Mouse (Mus musculus) stomach, postnatal 0 days (tissue): ENCODE measurements at regions not wholly inside any gene's neighbourhood (a gene's known extent, or its start where the extent isn't known, plus 50 kb on each side); places are given as distances from the start of the nearest gene placed in this dataset.

Experiments
- ATAC-seq: fragments of 200-750 bp; cut with Nextera tagmentation; 2 replicates; pipeline ENCODE4 v1.8.0; 2017; ENCODE audit not compliant: low FRiP score, low TSS enrichment
- DNase-seq: peaks from one replicate; pipeline ENCODE4 v3.0.0-alpha.2; 2016; ENCODE audit warnings: low spot score
- H3K27ac ChIP-seq: fragments of 300-500 bp; sonication (generic); replicated peaks from 2 replicates; pipeline ENCODE4 v1.5.1; 2014; ENCODE audit warnings: mild to moderate bottlenecking, control low read depth
- H3K27me3 ChIP-seq: fragments of 300-500 bp; sonication (generic); 2 replicates; pipeline ENCODE4 v1.6.1; 2014; ENCODE audit warnings: low read length; ENCODE audit not compliant: control insufficient read depth, insufficient read depth
- H3K36me3 ChIP-seq: fragments of 300-500 bp; sonication (generic); 2 replicates; pipeline ENCODE4 v1.6.1; 2014; ENCODE audit warnings: low read length, mixed read lengths; ENCODE audit not compliant: control insufficient read depth, insufficient read depth
- H3K4me1 ChIP-seq: fragments of 300-500 bp; sonication (generic); replicated peaks from 2 replicates; pipeline ENCODE4 v1.6.1; 2014; ENCODE audit warnings: antibody characterized with exemption; ENCODE audit not compliant: control insufficient read depth, insufficient read depth
- H3K4me2 ChIP-seq: fragments of 300-500 bp; sonication (generic); replicated peaks from 2 replicates; pipeline ENCODE4 v1.6.1; 2014; ENCODE audit warnings: low read depth, mild to moderate bottlenecking, control low read depth, moderate library complexity
- H3K4me3 ChIP-seq: fragments of 300-500 bp; sonication (generic); 2 replicates; pipeline ENCODE4 v1.5.1; 2014; ENCODE audit warnings: low read depth, low read length, control low read depth
- H3K9ac ChIP-seq: fragments of 300-500 bp; sonication (generic); 2 replicates; pipeline ENCODE4 v1.6.1; 2014; ENCODE audit warnings: mild to moderate bottlenecking, low read length, control low read depth, mixed read lengths
- H3K9me3 ChIP-seq: fragments of 300-500 bp; sonication (generic); 2 replicates; pipeline ENCODE4 v1.6.1; 2016; ENCODE audit warnings: low read length; ENCODE audit not compliant: control insufficient read depth
- CTCF ChIP-seq: IDR thresholded peaks from 2 replicates; pipeline ENCODE4 v1.5.1; 2016; ENCODE audit warnings: antibody characterized with exemption, low read depth, mild to moderate bottlenecking, moderate library complexity
- EP300 ChIP-seq: optimal IDR thresholded peaks from 2 replicates; pipeline ENCODE3; 2016; ENCODE audit warnings: antibody characterized with exemption
- WGBS: fragments of 180-500 bp; shearing (Covaris S2); extraction: QIAGEN DNeasy Blood & Tissue Kit; methylation state at CpG from one replicate; pipeline ENCODE4 v1.1.7; 2014; 5-methylcytosine and 5-hydroxymethylcytosine counted together

DNA sequence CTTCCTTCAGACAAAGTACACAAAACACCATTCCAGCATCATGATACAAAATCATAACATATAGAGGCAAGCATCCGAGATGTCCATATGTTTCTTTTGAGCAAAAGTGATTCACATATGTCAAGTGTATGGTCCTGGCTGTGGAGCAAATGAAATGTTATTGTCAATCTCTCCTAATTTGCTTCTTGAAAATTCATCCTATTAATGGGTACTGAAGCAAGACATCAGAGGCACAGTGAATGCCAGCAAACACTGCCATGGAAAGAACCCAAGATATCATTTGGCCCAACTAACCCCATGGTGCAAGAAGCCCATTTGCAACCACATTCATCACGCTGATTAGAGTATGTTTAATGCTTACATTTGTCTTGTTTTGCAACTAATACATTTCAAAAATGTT is 361.1 kb downstream of the Galc start:
- Histone ChIP-seq H3K4me1 (no peaks in the 10 kb centered on the region), H3K4me2 (no peak overlapping the region), H3K4me3 (no peak overlapping the region), H3K27me3 (no peaks in the 10 kb centered on the region), H3K36me3 (no peaks in the 10 kb centered on the region), H3K9ac (no peak overlapping the region), H3K9me3 (no peaks in the 10 kb centered on the region), H3K27ac (no peak overlapping the region)
- DNase-seq (no peak), ATAC-seq (no peak)
- WGBS = 78% methylated on average over 2 of the region's 2 CpGs
- TF ChIP-seq EP300 = no peak
- TF ChIP-seq CTCF = no peak

DNA sequence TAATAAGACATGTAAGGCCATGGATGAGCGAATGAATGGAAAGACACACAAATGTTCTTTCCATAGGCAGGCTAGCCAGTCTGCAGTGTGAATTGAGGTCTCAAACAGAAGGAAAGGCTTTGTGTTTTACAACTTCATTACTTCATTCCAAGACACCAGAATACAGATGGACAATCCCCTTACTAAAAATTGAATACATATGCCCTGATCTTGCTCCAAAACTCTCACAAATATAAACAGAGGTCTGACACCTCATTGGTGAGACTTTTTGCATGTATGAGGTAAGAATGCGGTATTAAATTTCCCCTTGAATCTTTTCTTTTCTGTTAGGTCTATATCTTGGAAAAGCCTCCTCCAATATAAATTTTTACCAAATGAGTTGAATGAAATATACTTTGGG is 363.3 kb downstream of the Galc start:
- Histone ChIP-seq H3K27me3 (no peaks in the 10 kb centered on the region), H3K36me3 (no peaks in the 10 kb centered on the region), H3K9ac (no peak overlapping the region), H3K4me3 (no peak overlapping the region), H3K4me2 (no peak overlapping the region), H3K27ac (no peak overlapping the region), H3K4me1 (no peaks in the 10 kb centered on the region), H3K9me3 (no peaks in the 10 kb centered on the region)
- DNase-seq = no peak
- no peak for ATAC-seq
- TF ChIP-seq CTCF = no peak
- TF ChIP-seq EP300 = no peak
- 69% methylated on average over 2 of the region's 2 CpGs for WGBS

DNA sequence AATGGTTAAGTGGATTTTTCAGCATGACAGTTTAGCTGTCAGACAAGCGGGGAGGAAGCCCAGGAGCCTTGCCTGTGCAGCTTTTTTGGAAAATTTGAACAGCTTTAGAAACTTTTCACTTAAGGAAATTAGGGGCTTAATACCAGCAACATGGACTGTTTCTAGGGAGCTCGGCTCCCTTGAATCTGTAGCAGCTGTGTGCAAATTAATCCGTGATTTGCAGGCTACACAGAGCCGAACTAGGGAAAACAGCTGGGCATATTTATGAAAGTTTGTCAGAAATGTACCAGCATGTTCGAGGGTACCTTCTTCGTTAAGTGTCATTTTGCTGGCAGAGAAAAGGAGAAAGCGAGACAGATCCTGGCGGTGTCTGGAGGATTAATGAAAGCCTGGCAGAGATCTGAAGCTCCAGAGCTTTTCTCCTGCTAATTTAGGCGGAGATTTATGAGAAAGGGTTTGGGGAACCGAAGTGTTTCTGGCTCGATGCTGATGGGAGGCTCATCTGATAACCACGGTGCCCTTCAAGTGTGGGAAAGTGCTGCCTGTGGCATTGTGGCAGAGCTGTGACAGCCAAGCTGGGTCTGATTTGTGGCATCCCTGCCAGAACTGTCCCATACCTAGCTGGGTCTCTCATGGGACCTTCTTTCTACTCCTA is 370.3 kb downstream of the Galc start:
- no peak for DNase-seq

DNA sequence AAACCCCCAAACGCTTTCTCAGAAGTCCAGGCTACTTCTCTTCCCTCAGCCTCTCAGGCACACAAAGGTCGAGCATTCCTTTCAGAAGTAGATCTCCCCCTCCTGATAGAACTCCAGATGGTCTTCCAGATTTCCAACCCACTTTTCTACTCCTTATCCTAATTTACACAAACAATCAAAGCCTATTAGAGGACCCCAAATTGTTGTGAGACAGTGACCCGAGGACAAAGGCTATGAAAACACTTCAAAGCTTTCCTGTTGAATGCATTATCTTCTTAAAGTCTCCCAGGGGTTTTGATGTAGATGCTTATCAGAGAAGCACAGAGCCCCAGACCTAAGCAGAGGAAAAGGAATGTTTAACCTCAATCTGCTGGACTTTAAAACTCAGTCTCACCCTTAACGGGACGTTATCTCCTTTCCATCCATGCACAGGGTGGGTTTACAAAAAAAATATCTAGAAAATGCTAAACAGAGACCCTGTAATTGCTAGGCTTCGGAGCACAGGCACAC is 370.9 kb downstream of the Galc start:
- no peak overlapping the region; the same call in 1 of the 2 replicates for H3K4me2 ChIP-seq
- no peak overlapping the region for H3K9ac ChIP-seq
- H3K36me3 ChIP-seq = no peaks in the 10 kb centered on the region
- H3K4me1 ChIP-seq = no peaks in the 10 kb centered on the region
- WGBS = 22% methylated on average over 6 of the region's 6 CpGs
- TF ChIP-seq EP300 (no peak), CTCF (no peak)
- ATAC-seq = no peak
- H3K4me3 ChIP-seq = no peak overlapping the region
- no peaks in the 10 kb centered on the region for H3K9me3 ChIP-seq
- no peak overlapping the region for H3K27ac ChIP-seq
- no peaks in the 10 kb centered on the region for H3K27me3 ChIP-seq
- no peak for DNase-seq

More for the DNA sequence above, 370.3 kb downstream of the Galc start:
- no peak for ATAC-seq
- Histone ChIP-seq H3K4me3 (no peak overlapping the region), H3K36me3 (no peaks in the 10 kb centered on the region), H3K4me2 (peak overlapping the region; percentile 24), H3K4me1 (no peaks in the 10 kb centered on the region), H3K27me3 (no peaks in the 10 kb centered on the region), H3K27ac (no peak overlapping the region), H3K9me3 (no peaks in the 10 kb centered on the region), H3K9ac (no peak overlapping the region)
- WGBS = 18% methylated on average over 12 of the region's 12 CpGs
- TF ChIP-seq CTCF = no peak
- no peak for TF ChIP-seq EP300

DNA sequence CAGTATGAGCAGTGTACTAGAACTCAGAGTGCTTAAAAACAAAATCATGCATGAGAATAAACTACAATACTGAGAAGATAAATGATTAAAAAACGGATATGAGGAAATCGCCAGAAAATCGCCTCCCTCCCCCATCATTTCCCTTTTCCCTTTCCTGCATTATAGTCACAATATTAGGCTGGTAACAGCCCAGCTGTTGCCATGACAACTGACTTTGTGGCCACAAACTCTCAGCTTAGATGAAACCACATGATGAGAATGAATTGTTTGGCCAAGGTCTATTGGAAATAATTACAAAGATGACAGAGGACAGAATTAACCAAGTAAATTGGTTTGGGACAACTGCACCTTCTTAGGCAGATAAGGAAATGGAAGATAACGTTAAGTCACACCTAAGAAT is 376.8 kb downstream of the Galc start:
- Histone ChIP-seq H3K36me3 (no peaks in the 10 kb centered on the region), H3K4me3 (no peak overlapping the region), H3K27ac (no peak overlapping the region), H3K4me2 (no peak overlapping the region), H3K9ac (no peak overlapping the region), H3K9me3 (no peaks in the 10 kb centered on the region), H3K27me3 (no peaks in the 10 kb centered on the region), H3K4me1 (no peaks in the 10 kb centered on the region)
- TF ChIP-seq EP300 (no peak), CTCF (no peak)
- 67% methylated on average over 4 of the region's 4 CpGs for WGBS
- DNase-seq (no peak), ATAC-seq (no peak)

DNA sequence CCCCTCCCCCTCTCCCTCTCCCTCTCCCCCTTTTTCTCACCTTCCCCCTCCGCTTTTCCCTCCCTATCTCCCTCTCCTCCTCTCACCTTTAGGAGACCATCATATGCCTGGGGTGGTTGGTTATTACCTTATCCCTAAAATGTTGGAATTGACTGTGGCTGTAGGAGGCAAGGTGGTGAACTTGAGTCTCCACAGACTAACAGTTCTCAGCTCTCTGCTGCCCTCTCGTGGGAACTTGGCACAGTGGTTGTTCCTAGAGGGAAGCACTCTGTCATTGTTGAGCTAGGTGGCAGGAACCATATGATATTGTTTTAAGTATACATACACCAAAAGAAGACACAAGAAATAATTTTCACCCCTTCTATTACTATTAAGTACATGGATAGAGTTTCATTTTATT is 386.9 kb downstream of the Galc start:
- 25% methylated on average over 2 of the region's 2 CpGs for WGBS
- no peaks in the 10 kb centered on the region for H3K27me3 ChIP-seq
- no peak overlapping the region for H3K4me3 ChIP-seq
- DNase-seq = peak; percentile 65
- no peaks in the 10 kb centered on the region for H3K9me3 ChIP-seq
- H3K36me3 ChIP-seq = no peaks in the 10 kb centered on the region
- peak; percentile 49; the same call in 1 of the 2 replicates for ATAC-seq
- H3K4me1 ChIP-seq = no peaks in the 10 kb centered on the region
- TF ChIP-seq CTCF (peak; percentile 87), EP300 (no peak)
- no peak overlapping the region for H3K9ac ChIP-seq
- H3K4me2 ChIP-seq = no peak overlapping the region
- no peak overlapping the region for H3K27ac ChIP-seq
